Mouse (Mus musculus) spleen, adult 2 months (tissue): Measurements from ENCODE around the gene Pacsin2. TPM values are rescaled to one million over a fixed set of nuclear protein-coding genes. Genes with fewer than 3 reads are reported as not detected.

ENCODE experiments used
- DNase-seq, 2 experiments: peaks; one replicate each; pipeline versions ENCODE4 v3.0.0 to v3.0.0-alpha.2; 2012 to 2021; ENCODE audit warnings: low spot score in 2 of 2, low read depth in 1 of 2
- H3K27ac ChIP-seq: fragments of 200-500 bp; 2 replicates; pipeline ENCODE4 v1.5.1; 2012; ENCODE audit warnings: low read length, inconsistent platforms; ENCODE audit not compliant: insufficient read depth
- H3K27me3 ChIP-seq: fragments of 200-500 bp; 2 replicates; pipeline ENCODE4 v1.6.1; 2012; ENCODE audit warnings: mild to moderate bottlenecking, moderate library complexity, low read length, inconsistent platforms; ENCODE audit not compliant: control insufficient read depth, insufficient read depth
- H3K36me3 ChIP-seq: fragments of 200-500 bp; 2 replicates; pipeline ENCODE4 v1.6.1; 2012; ENCODE audit warnings: mild to moderate bottlenecking, low read length, inconsistent platforms; ENCODE audit not compliant: control insufficient read depth, insufficient read depth
- H3K4me1 ChIP-seq: fragments of 200-500 bp; 2 replicates; pipeline ENCODE4 v1.6.1; 2011; ENCODE audit warnings: inconsistent platforms; ENCODE audit not compliant: control insufficient read depth, insufficient read depth, insufficient read length
- H3K4me3 ChIP-seq: fragments of 200-500 bp; 2 replicates; pipeline ENCODE4 v1.5.1; 2011; ENCODE audit warnings: mild to moderate bottlenecking, inconsistent platforms; ENCODE audit not compliant: insufficient read depth, insufficient read length; ENCODE audit errors: extremely low read depth
- CTCF ChIP-seq: fragments of 200-500 bp; IDR thresholded peaks from 2 replicates; pipeline ENCODE4 v1.5.1; 2011; ENCODE audit warnings: mild to moderate bottlenecking, inconsistent platforms; ENCODE audit not compliant: insufficient read depth, insufficient read length, insufficient replicate concordance; ENCODE audit errors: extremely low read depth
- POLR2A ChIP-seq: fragments of 200-500 bp; IDR thresholded peaks from 2 replicates; pipeline ENCODE4 v1.6.1; 2011; ENCODE audit warnings: low read depth, low read length, inconsistent platforms
- WGBS: fragments of 180-500 bp; shearing (Covaris S2); methylation state at CpG from one replicate; pipeline ENCODE4 v1.1.7; 2018; 5-methylcytosine and 5-hydroxymethylcytosine counted together
- polyA plus RNA-seq: library from polyadenylated mRNA; depleted of rRNA; stranded (reverse); fragments of >200 nt; gene quantifications from 2 replicates; pipeline ENCODE4 v1.2.3, GENCODE M21; 2012

The Pacsin2 gene
- polyA plus RNA-seq, 1 experiment: 27.6 TPM

DNA sequence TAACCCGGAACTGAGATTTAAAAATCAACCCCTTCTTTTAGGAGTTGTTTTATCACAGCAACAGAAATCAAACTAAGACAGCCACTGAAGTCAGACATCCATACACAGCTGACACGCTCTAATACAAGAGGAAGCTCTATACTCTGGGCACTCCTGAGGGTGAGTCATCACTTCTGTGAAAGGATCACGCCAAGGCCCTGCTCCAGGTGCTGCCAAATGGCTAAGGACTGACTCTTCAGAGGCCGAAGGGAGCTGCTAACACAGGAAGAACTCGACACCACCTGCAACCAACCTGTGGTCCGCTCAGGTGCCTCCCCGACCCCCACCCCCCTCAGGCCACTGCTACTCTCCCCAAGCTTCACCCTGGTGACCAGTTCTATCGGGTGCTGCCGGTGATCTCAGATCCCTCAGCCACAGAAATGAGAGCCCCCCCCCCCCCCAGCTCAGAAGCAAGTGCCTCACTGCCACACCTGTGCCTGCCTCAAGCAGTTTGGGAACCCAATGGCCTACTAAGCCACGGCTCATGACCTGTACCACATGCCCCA, 34.9 kb upstream of the Pacsin2 start:
- TF ChIP-seq POLR2A (no peak), CTCF (no peak)
- Histone ChIP-seq H3K4me3 (no peak overlapping the region), H3K4me1 (no peaks in the 10 kb centered on the region), H3K27me3 (no peaks in the 10 kb centered on the region), H3K27ac (no peak overlapping the region), H3K36me3 (peaks cover 4% of the 10 kb centered on the region; the same call in 1 of the 2 replicates)
- 85% methylated on average over 10 of the region's 10 CpGs for WGBS
- DNase-seq: no peak

DNA sequence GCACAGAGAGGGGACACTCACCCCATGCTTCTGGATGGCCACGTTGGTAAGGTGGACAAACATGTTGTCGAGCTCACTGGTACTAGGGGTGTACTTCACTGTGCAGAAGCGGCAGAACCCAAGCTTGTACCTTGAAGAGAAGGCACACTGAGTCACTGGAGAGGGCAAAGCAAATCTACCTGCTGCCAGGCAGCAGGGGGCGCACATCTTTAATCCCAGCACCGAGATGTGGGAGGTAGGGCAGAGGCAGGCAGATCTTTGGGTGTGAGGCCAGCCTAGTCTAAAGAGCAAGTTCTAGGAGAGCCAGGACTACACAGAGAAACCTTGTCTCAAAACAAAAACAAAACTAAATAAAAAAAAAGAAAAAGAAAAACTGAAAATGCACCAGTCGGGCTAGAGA, 32.9 kb upstream of the Pacsin2 start:
- WGBS: 89% methylated on average over 6 of the region's 6 CpGs
- no peak overlapping the region for H3K4me3 ChIP-seq
- no peaks in the 10 kb centered on the region for H3K27me3 ChIP-seq
- peak in 1 of 2 experiments; percentile 9 for DNase-seq
- no peaks in the 10 kb centered on the region for H3K4me1 ChIP-seq
- 0 out of 2 replicates have a peak, but pooled peaks have one; percentile 4 for TF ChIP-seq CTCF
- TF ChIP-seq POLR2A: no peak
- peaks cover 4% of the 10 kb centered on the region; the same call in 1 of the 2 replicates for H3K36me3 ChIP-seq
- H3K27ac ChIP-seq: no peak overlapping the region

DNA sequence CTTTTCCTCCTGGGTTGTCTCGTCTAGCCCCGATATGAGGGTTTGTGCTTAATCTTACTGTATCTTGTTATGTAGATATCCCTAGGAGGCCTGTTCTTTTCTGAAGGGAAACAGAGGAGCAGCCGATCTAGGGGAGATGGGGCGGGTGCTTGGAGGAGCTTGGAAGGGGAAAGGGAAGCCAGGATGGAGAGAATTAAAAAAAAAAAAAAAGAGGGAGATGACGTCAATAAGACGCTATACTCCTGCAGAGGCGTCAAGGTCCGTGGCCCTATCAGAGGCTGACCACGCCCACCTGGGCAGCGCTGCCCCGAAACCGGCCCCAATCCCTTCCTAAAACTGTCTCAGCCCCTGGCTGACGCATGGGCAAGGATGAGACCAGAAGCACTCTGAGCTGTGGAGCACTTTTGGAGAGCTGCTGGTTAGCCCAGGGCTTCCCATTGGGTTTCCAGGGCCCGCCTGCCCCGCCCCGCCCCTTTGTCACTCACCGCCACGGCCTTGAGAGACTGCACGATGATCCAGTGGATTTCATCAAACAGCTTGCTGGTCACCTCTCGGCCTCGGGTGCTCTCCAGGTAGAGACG, 31.5 kb upstream of the Pacsin2 start:
- 94% methylated on average over 22 of the region's 22 CpGs for WGBS
- Histone ChIP-seq H3K27ac (no peak overlapping the region), H3K4me1 (no peaks in the 10 kb centered on the region), H3K27me3 (no peaks in the 10 kb centered on the region), H3K36me3 (peaks cover 4% of the 10 kb centered on the region; the same call in 1 of the 2 replicates), H3K4me3 (no peak overlapping the region)
- TF ChIP-seq CTCF (no peak), POLR2A (no peak)
- DNase-seq: no peak

DNA sequence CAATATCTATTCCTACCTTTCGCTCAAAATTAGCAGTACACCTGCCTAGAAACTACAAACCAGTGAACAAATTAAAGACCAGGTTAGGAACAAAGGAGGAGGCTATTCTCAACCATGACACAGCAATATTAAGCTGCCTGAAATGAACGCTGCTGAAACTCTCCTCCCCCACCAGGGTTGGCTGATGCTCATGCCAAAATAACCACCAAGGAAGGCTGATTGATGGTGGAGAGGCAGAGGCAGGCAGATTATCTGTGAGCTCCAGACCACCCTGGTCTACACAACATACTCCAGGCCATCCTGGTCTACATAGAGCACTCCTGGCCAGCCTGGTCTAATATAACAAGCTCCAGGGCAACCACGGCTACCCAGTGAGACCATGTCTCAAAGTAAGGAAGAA, 30.8 kb upstream of the Pacsin2 start:
- no peaks in the 10 kb centered on the region for H3K27me3 ChIP-seq
- DNase-seq: no peak
- H3K27ac ChIP-seq: no peak overlapping the region
- H3K36me3 ChIP-seq: peaks cover 4% of the 10 kb centered on the region; the same call in 1 of the 2 replicates
- no peaks in the 10 kb centered on the region for H3K4me1 ChIP-seq
- no peak for TF ChIP-seq POLR2A
- no peak for TF ChIP-seq CTCF
- H3K4me3 ChIP-seq: no peak overlapping the region
- WGBS: 79% methylated on average over 3 of the region's 3 CpGs

DNA sequence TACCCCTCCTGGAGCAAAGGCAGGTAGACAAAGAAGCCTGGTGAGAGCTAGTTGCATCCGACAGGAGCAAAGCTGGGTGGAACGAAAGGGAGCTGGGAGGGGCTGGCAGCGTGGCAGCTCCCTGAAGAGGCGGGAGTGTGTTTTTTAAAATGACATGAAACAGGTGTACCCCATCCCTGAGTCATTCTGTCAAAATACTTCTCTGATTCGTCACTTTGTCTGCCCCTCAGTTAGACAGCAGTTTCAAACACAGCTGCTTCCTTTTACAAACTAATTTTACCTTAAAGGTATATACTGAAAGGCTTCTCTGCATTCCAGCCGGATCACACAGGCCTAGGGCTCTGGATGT, 30.1 kb upstream of the Pacsin2 start:
- no peak overlapping the region for H3K4me3 ChIP-seq
- TF ChIP-seq POLR2A (no peak), CTCF (no peak)
- H3K4me1 ChIP-seq: no peaks in the 10 kb centered on the region
- no peak overlapping the region for H3K27ac ChIP-seq
- H3K27me3 ChIP-seq: no peaks in the 10 kb centered on the region
- no peak for DNase-seq
- 75% methylated on average over 6 of the region's 6 CpGs for WGBS
- H3K36me3 ChIP-seq: peaks cover 4% of the 10 kb centered on the region; the same call in 1 of the 2 replicates

DNA sequence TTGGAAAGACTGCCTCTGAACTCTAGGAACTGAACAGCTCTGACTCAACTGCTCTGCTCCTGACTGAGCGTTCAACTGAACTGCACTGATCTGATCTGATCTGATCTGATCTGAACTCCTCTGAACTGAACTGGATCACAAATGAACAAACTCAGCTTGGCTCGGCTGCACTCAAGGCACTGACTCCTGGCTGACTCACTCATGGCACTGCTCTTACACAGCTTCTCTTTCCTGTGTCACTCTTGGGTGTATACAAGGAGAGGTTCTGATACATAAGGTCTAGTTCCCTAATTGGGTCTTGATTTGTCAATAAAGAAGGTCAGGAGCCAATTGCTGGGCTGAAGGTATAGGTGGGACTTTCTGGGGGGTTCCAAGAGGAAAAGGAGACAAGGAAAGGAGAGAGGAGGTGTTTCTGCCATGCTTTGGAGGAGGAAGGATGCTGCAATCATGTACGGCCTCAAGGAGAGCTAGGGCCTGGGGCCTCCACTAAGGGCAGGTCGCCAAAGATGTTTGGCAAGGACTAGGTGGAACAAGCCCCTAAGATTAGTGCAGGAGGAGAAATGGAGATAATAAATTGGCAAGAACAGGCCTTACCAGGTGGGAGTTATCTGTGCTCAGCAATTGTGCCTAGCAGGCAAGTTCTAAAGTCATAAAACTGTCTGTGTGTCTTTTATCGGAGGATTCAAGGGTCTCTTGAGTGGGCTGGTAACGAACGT, 29.6 kb upstream of the Pacsin2 start:
- WGBS: 79% methylated on average over 7 of the region's 7 CpGs
- Histone ChIP-seq H3K27me3 (no peaks in the 10 kb centered on the region), H3K36me3 (peaks cover 4% of the 10 kb centered on the region; the same call in 1 of the 2 replicates), H3K4me3 (no peak overlapping the region), H3K4me1 (no peaks in the 10 kb centered on the region), H3K27ac (no peak overlapping the region)
- TF ChIP-seq POLR2A (no peak), CTCF (no peak)
- no peak for DNase-seq
